Mouse (Mus musculus): ENCODE measurements at regions not wholly inside any gene's neighbourhood (a gene's known extent, or its start where the extent isn't known, plus 50 kb on each side); places are given as distances from the start of the nearest gene placed in this dataset.
"Not testable (repeated sequence)": the region's sequence is repeated elsewhere in the genome, so short reads cannot be mapped to it uniquely, and the experiment has no call there.

GRCm38 (mm10) chr6:68977959-68978358, 1442.4 kb upstream of the Tacstd2 start:
- Histone ChIP-seq H3K27me3 (ENCODE audit: control insufficient read depth, insufficient read depth, low read length, poor library complexity, severe bottlenecking) (no peaks in the 10 kb centered on the region), H3K36me3 (ENCODE audit: control insufficient read depth, insufficient read depth, low read length, poor library complexity, severe bottlenecking) (no peaks in the 10 kb centered on the region)
- peak; percentile 75 for DNase-seq (ENCODE audit: low read depth, low spot score)

DNA sequence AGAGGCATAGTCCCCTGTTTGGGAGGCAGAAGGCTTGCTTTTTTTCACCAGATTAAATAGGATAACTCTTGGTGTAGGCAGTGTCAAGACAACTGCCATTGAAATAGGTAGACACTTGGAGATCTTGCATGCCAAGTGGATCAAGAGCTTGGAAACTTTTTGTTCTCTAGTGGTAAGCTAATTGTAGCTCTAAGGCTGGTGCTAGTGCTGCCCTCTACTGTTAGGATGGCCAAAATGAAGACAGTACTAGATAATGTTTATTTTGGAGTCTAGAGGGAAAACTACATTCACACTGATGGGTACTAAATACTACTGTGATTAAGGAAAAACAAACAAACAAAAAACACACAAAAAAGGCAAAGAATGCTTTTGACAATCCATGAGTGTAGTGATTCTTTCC, 1428.4 kb upstream of the Tacstd2 start:
- peak; percentile 57 for DNase-seq (ENCODE audit: low read depth, low spot score)
- Histone ChIP-seq H3K27me3 (ENCODE audit: control insufficient read depth, insufficient read depth, low read length, poor library complexity, severe bottlenecking) (no peaks in the 10 kb centered on the region), H3K36me3 (ENCODE audit: control insufficient read depth, insufficient read depth, low read length, poor library complexity, severe bottlenecking) (no peaks in the 10 kb centered on the region)

GRCm38 (mm10) chr6:68938104-68938503, 1402.5 kb upstream of the Tacstd2 start:
- not testable (repeated sequence) for H3K27me3 ChIP-seq (ENCODE audit: control insufficient read depth, insufficient read depth, low read length, poor library complexity, severe bottlenecking); H3K36me3 ChIP-seq (ENCODE audit: control insufficient read depth, insufficient read depth, low read length, poor library complexity, severe bottlenecking)
- peak; percentile 65 for DNase-seq (ENCODE audit: low read depth, low spot score)

GRCm38 (mm10) chr6:68931860-68932259, 1396.3 kb upstream of the Tacstd2 start:
- DNase-seq (ENCODE audit: low read depth, low spot score) = peak; percentile 16
- not testable (repeated sequence) for H3K27me3 ChIP-seq (ENCODE audit: control insufficient read depth, insufficient read depth, low read length, poor library complexity, severe bottlenecking)

GRCm38 (mm10) chr6:68915536-68915935, 1379.9 kb upstream of the Tacstd2 start:
- H3K27me3 ChIP-seq (ENCODE audit: control insufficient read depth, insufficient read depth, low read length, poor library complexity, severe bottlenecking) = no peaks in the 10 kb centered on the region
- DNase-seq (ENCODE audit: low read depth, low spot score) = peak; percentile 61
- no peaks in the 10 kb centered on the region for H3K36me3 ChIP-seq (ENCODE audit: control insufficient read depth, insufficient read depth, low read length, poor library complexity, severe bottlenecking)

More at GRCm38 (mm10) chr6:68931860-68932259, 1396.3 kb upstream of the Tacstd2 start:
- not testable (repeated sequence) for H3K36me3 ChIP-seq (ENCODE audit: control insufficient read depth, insufficient read depth, low read length, poor library complexity, severe bottlenecking)

- DNase-seq (ENCODE audit: low read depth, low spot score) = peak; percentile 61
- Histone ChIP-seq H3K36me3 (ENCODE audit: control insufficient read depth, insufficient read depth, low read length, poor library complexity, severe bottlenecking) (no peaks in the 10 kb centered on the region), H3K27me3 (ENCODE audit: control insufficient read depth, insufficient read depth, low read length, poor library complexity, severe bottlenecking) (no peaks in the 10 kb centered on the region)
These were observed 1348.5 kb upstream of the Tacstd2 start for GRCm38 (mm10) chr6:68884130-68884529.

GRCm38 (mm10) chr6:68852761-68853160, 1317.2 kb upstream of the Tacstd2 start:
- not testable (repeated sequence) for H3K36me3 ChIP-seq (ENCODE audit: control insufficient read depth, insufficient read depth, low read length, poor library complexity, severe bottlenecking); DNase-seq (ENCODE audit: low read depth, low spot score); H3K27me3 ChIP-seq (ENCODE audit: control insufficient read depth, insufficient read depth, low read length, poor library complexity, severe bottlenecking)

DNA sequence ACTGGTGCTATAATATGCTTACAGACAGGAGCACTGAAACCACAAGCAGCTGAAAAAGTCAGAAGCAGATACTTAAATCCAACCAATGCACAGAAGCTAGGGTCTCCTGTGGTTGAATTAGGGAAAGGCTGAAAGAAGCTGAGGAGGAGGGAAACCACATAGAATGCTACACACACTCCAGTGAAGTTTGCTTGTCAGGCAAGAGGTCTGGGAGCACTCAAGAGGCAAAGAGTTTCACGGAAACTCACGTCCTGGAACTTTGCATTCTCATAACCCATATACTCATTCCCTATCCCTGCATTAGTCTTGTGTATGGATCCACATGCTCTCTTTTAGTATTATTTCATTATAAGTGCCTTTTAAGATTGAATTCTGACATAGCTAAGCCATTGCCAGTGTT, 1316.7 kb upstream of the Tacstd2 start:
- no peaks in the 10 kb centered on the region for H3K36me3 ChIP-seq (ENCODE audit: control insufficient read depth, insufficient read depth, low read length, poor library complexity, severe bottlenecking)
- no peaks in the 10 kb centered on the region for H3K27me3 ChIP-seq (ENCODE audit: control insufficient read depth, insufficient read depth, low read length, poor library complexity, severe bottlenecking)
- no peak for DNase-seq (ENCODE audit: low read depth, low spot score)

- DNase-seq (ENCODE audit: low read depth, low spot score) = peak; percentile 57
- H3K27me3 ChIP-seq (ENCODE audit: control insufficient read depth, insufficient read depth, low read length, poor library complexity, severe bottlenecking) = no peaks in the 10 kb centered on the region
These were observed 1299.6 kb upstream of the Tacstd2 start for GRCm38 (mm10) chr6:68835186-68835585.

DNA sequence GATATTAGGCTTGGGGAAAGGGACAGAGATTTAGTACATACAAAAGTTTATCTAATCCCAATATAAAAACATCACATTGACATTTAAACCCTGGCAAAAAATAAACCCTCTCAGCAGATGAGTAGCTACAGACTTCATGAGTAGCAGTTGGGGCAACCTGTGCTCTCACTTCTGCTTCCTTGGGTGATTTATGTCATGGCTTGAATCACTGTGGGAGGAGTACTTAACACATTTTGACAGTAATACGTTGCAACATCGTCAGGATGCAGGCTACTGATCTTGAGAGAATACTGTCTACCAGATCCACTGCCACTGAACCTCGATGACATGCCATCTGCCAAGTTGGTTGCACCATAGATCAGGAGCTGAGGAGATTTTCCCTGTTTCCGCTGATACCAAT, 1299.0 kb upstream of the Tacstd2 start:
- Histone ChIP-seq H3K27me3 (ENCODE audit: control insufficient read depth, insufficient read depth, low read length, poor library complexity, severe bottlenecking) (no peaks in the 10 kb centered on the region), H3K36me3 (ENCODE audit: control insufficient read depth, insufficient read depth, low read length, poor library complexity, severe bottlenecking) (no peaks in the 10 kb centered on the region)
- DNase-seq (ENCODE audit: low read depth, low spot score) = peak; percentile 76

More at GRCm38 (mm10) chr6:68835186-68835585, 1299.6 kb upstream of the Tacstd2 start:
- H3K36me3 ChIP-seq (ENCODE audit: control insufficient read depth, insufficient read depth, low read length, poor library complexity, severe bottlenecking) = no peaks in the 10 kb centered on the region

DNA sequence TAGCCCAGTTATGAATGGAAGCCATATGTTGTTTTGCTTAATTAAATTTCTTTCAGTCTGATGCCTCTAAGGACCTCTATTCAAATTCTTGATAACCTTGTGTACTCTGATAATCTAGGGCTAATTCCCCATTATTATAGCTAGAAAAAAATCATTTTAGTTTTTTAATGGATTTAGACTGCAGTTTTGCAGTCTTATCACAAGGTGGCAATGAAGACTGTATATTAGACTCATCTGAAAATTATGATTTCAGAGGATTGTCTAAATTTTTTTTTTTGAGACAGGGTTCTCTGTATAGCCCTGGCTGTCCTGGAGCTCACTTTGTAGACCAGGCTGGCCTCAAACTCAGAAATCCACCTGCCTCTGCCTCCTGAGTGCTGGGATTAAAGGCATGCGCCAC, 1292.9 kb upstream of the Tacstd2 start:
- not testable (repeated sequence) for DNase-seq (ENCODE audit: low read depth, low spot score); H3K27me3 ChIP-seq (ENCODE audit: control insufficient read depth, insufficient read depth, low read length, poor library complexity, severe bottlenecking); H3K36me3 ChIP-seq (ENCODE audit: control insufficient read depth, insufficient read depth, low read length, poor library complexity, severe bottlenecking)

- Histone ChIP-seq H3K36me3 (ENCODE audit: control insufficient read depth, insufficient read depth, low read length, poor library complexity, severe bottlenecking) (no peaks in the 10 kb centered on the region), H3K27me3 (ENCODE audit: control insufficient read depth, insufficient read depth, low read length, poor library complexity, severe bottlenecking) (no peaks in the 10 kb centered on the region)
- DNase-seq (ENCODE audit: low read depth, low spot score) = no peak
These were observed 1277.8 kb upstream of the Tacstd2 start for GRCm38 (mm10) chr6:68813346-68813745.

GRCm38 (mm10) chr6:68799205-68799604, 1263.6 kb upstream of the Tacstd2 start:
- H3K36me3 ChIP-seq (ENCODE audit: control insufficient read depth, insufficient read depth, low read length, poor library complexity, severe bottlenecking) = not testable (repeated sequence)

GRCm38 (mm10) chr6:68771507-68771906, 1235.9 kb upstream of the Tacstd2 start:
- H3K27me3 ChIP-seq (ENCODE audit: control insufficient read depth, insufficient read depth, low read length, poor library complexity, severe bottlenecking) = no peaks in the 10 kb centered on the region
- H3K36me3 ChIP-seq (ENCODE audit: control insufficient read depth, insufficient read depth, low read length, poor library complexity, severe bottlenecking) = no peaks in the 10 kb centered on the region
- DNase-seq (ENCODE audit: low read depth, low spot score) = peak; percentile 65

More at GRCm38 (mm10) chr6:68799205-68799604, 1263.6 kb upstream of the Tacstd2 start:
- not testable (repeated sequence) for DNase-seq (ENCODE audit: low read depth, low spot score); H3K27me3 ChIP-seq (ENCODE audit: control insufficient read depth, insufficient read depth, low read length, poor library complexity, severe bottlenecking)

- H3K27me3 ChIP-seq (ENCODE audit: control insufficient read depth, insufficient read depth, low read length, poor library complexity, severe bottlenecking) = no peaks in the 10 kb centered on the region
- DNase-seq (ENCODE audit: low read depth, low spot score) = peak; percentile 62
- no peaks in the 10 kb centered on the region for H3K36me3 ChIP-seq (ENCODE audit: control insufficient read depth, insufficient read depth, low read length, poor library complexity, severe bottlenecking)
These were observed 1214.9 kb upstream of the Tacstd2 start for GRCm38 (mm10) chr6:68750451-68750850.

DNA sequence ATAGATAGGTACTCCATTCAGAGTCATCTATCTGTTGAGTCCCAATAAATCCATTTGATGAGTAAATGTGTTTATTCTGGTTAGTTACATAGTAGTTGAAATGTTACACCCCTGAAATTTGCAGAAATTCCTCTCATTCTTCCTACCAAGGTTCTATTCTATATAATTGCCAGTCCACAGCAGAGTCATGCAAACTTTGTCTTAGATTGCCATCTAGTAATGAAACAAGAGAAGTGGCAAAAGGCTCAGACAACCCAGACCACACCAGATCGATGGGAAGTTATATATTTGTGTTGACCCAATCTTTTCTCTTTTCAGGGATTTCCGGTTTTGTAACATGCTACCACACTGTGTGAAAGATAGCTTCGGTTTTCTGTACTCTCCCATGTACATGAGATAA, 1214.1 kb upstream of the Tacstd2 start:
- H3K36me3 ChIP-seq (ENCODE audit: control insufficient read depth, insufficient read depth, low read length, poor library complexity, severe bottlenecking) = no peaks in the 10 kb centered on the region
- no peak for DNase-seq (ENCODE audit: low read depth, low spot score)

More for the DNA sequence above, 1214.1 kb upstream of the Tacstd2 start:
- H3K27me3 ChIP-seq (ENCODE audit: control insufficient read depth, insufficient read depth, low read length, poor library complexity, severe bottlenecking) = no peaks in the 10 kb centered on the region
